Mouse (Mus musculus) kidney, postnatal 25 days (tissue): ENCODE measurements around the gene Morf4l2.
"Not testable (repeated sequence)": the region's sequence is repeated elsewhere in the genome, so short reads cannot be mapped to it uniquely, and the experiment has no call there.

Source experiments
- DNase-seq, 2 experiments: peaks; one replicate each; pipeline ENCODE4 v3.0.0; 2021; ENCODE audit warnings: mixed read lengths in 2 of 2

Gene Morf4l2

DNA sequence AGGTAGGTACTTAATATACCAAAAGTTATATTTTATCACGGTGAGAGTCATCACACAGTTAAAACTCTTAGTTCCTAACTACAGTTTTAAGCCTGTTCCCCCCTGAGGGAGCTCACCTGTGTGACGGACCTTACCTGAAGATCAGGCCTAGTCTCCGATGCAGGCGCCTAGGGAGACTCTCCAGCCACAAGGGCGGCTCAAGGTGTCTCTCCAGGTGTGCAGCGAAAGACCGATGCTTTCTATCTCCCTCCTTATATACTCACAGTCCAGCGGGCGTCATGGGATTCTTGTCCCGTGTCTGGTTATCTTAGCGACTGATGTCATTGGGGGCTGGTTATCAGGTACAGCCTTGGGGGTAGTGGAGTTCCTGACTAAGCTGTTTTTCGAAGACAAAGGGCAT is at the start of gene Morf4l2:
TSS of gene Morf4l2 (minus strand) at position 232 of the 400 bp plus-strand sequence.
- DNase-seq = no peak

DNA sequence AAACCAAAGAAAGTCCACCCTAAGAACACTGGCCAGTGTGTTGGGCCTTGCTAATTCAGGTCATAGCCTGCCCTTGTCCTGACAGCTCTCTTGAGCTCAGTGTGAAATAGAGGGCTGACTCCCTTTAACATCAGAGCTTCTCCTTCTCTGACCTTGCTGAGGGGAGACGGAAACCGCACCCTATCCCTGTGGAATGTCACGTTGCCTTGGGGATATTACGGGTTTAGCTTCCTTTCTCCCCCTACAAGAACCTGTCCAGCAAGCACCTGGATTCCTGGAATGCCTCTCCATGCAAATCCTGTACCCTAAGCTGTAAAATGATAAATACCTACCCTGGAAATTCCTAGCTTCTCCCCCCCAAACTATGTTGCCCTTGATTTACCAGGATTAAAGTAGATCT is 46.0 kb upstream of the Morf4l2 start:
- peak; percentile 2 to 37 for DNase-seq

DNA sequence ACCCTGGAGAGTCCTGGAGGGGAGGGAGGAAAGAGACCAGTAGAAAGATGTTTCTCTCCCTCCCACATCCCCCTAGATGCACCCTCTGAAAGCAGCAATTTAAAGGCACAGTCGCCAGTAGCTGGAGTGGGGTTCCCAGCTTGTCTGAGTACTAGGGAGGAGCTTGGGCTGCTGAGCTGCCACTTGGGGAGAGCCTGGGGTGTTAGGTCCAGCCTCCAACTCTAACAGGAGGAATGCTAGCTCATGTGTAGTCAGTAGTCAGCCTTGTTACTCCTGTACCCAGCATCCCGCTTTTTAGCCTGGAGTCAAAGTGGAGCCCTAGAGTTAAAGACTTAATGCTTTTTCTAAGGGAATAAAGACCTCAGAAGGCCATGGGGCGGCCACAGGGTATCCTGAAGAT is 36.6 kb upstream of the Morf4l2 start, which contains the start of gene Glra4:
TSS of gene Glra4 (minus strand) at position 101 of the 400 bp plus-strand sequence.
- no peak for DNase-seq

DNA sequence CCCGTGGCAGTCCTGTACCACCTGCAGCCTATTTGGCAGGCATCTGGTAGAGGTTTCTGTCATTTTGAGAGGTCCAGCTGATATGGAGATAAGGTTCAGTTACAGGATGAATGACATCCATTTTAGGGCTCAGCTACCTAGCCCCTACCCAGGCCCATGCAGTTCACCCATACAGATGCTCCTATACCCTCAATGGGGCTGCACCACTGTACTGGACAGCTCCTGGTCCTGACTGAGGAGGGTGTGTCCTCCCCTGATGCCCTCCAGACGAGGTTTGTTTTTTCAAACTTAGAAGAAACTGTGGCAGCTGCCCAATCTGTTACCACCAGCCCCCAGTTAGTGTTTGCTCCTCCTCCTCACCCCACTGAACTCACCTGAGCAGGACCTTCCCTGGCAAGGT is 35.8 kb upstream of the Morf4l2 start:
- no peak for DNase-seq

DNA sequence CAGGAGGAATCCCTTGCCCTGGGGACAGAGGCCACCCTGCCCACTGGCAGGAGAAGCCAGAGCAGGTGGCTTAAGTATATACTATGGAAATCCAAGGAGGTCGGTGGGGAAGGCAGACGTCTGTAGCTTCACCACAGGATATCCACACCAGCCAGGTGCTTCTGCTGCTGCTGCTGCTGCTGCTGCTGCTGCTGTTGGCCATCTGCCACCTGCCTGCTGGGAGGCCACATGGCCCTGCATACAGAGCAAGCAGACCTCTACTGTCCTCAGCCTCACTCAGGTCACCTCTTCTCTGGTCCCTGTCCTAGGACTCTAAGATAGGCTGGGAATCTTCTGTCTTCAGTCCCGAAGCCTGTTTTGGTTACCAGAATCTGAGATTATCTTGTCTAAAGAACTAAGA is 34.6 kb upstream of the Morf4l2 start:
- no peak for DNase-seq

DNA sequence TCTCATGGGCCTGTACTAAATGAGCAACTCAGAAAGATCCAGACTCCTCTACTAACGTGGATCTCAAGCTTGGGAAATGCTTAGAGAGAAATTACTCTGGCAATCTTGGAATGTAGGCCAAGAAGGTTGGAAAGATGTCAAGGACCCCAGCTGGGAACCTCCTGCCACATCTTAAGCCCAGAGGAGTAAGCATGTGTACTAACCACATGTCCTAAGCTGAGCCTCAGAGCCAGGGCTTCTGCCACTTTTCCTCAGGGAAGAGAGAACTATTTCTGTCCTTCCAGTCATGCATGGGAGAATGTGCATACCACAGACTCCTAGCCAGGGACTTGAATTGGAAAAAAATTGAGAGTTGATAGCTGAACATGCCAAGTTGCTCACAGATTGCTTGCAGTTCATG is 29.5 kb upstream of the Morf4l2 start:
- no peak for DNase-seq

DNA sequence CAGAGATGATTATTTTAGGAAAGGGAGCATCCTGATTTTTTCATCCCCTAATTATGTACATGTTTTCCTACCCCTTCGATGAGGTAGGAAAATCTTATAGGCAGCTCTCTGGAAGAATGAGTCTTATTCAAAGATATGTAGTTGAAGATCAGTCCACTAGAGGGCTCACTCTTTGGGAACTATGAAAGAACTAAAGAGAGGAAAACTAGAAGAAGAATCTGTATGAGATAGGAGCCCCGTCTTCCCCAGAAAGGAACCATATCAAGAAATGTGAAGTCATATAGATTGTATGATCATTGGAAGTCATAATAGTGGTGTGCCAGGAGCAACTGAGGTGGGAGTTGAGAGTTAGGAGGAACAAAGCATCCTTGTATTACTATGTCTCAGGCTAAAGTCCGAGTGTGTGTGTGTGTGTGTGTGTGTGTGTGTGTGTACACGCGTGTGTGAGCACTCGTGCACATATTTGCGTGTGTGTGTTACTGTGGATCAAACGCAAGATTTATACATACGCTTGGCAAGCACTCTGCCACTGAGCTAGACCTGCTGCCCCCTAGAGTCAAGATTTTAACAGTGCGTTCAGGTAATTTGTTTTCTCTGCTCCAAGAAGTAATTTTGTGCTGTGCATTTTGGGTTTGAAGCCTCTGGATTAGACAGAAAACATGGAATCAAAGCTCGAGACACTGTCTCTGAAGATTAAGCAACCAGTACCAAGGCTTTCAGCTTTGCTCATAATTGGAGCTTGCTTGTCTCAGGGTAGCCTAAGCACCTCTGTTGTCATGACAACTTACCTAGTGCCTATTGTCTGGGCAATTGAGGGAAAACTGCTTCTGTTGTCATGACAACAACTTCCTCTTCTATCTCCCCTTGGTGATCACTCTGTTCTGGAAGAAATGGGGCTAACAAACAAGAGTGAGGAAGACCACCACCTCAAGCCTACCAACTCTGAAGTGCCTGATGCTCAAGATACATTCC is 17.9 kb upstream of the Morf4l2 start:
- no peak for DNase-seq

GRCm38 (mm10) chrX:136755464-136755863 is 12.0 kb upstream of the Morf4l2 start:
- DNase-seq = no peak

- DNase-seq = no peak
Observed at GRCm38 (mm10) chrX:136749329-136749728, 5.8 kb upstream of the Morf4l2 start.

DNA sequence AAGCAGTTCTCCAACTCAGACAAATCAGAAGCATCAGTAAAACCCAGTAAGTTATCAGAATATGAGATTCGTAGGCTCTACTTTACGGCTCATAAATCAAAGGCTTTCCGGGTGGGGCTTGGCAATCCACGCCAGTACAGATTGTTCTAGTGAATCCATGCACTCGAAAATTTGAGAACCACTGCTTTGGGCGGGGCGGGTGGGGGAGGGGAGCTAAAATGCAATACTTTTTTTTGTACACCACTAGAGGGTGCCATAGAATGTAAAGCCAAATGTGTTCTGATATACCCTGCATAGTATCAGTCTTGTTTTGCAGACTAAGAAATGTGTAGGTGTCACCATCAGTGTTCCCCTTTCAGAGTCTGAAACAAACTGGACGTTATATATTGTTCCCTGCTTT is 1.2 kb upstream of the Morf4l2 start:
- DNase-seq = no peak

DNA sequence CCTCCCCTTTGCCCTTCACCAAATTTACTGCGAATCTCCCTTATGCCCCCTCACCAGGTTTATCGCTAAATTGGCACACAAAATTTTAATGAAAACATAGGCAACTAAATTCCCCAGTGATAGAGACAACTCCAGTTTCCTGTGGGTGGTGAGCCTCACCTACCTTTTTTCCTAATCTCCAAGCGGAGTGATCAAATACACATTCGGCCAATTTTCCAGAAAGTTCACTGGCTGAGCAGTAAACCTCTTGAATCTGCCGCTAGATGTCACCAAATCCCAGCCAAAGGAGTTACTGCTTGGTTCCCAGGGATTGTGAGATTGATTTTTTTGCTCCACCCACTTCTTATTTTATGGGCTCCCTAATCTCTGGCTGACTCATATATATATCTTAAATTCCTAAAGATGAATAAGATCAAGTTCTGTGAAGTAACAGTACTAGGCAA is 808 bp downstream of the Morf4l2 start:
- DNase-seq = peak; percentile 65 to 68

- DNase-seq = peak; percentile 5 to 37
Observed at GRCm38 (mm10) chrX:136742241-136742640, 1.2 kb downstream of the Morf4l2 start.

GRCm38 (mm10) chrX:136741651-136742201 is 1.8 kb downstream of the Morf4l2 start:
- peak; percentile 72 to 90 for DNase-seq

DNA sequence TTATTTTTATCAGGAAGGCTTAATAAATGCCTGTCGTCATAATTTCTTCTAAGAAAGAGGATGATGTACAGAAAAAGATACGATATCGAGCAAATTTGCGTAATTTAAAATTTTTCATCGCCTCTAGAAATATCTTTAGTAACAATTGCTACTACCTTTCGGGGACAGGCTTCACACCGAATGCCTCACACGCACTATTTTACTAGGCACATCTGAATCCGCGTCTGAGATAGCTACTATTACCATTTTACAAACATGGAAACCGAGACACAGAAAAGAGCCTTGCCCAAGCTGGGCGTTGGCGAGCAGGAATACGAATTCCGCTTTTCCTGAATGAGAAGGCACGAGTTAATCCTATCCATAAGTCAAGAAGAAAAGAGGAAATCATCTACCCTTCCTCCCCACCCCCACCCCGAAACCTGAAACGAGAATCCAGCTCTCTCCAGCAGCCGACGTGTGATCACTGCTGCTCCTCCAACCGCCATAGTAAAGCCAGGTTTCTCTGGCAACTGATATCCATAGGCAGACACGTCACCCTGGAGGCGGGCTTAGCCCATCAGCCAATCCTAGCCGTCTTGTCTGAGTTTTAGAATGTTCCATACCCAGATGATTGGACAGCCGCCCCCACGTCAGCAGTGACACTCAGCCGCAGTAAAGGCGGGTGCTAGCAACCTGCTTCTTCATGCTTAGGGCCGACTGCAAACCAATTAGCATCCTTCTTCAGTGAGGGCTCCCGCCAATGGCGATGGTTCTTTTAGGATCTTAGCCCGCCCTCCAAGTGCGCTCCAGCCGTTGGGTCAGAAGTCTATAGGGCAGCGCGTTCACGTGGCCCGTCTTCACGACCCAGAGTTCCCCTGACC is 2.5 kb downstream of the Morf4l2 start:
- peak; percentile 91 to 97 for DNase-seq

GRCm38 (mm10) chrX:136740087-136740790 is 3.3 kb downstream of the Morf4l2 start:
- DNase-seq = no peak

- no peak for DNase-seq
Observed at GRCm38 (mm10) chrX:136732016-136732415, 11.5 kb downstream of the Morf4l2 start.

DNA sequence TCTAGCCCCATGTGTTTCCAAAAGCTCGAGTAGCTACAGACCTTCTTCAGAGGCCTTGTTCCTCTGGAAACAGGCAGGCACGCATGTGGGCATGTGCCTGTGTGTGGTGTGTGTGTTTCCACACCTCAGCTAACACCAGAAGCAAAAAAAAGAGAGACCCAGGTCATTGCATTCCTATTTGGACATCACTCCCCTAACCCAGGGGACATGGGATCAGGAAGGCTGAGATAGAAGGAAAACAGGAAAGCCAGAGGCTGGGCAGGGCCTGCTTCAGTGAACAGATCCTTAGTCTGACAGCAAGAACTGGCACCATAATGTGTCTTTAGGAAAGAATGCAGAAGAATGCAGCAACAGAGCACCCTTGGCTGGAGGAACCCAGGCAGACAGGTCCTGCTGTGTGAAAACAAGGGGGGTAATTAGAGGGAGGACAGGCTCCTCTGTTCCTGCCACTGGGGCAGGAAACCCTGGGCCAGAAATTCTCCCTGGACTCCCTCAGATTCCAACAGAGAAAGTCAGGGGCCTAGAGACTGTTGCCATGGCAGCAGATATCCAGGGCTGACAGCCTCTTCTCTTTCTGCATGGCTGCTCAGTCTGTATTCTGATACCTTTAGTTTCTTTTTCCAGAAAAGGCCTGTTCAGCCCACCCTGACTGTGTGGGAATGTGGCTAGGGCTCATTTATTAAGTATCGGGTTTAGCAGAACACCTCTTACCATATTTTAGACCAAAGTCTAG is 28.6 kb downstream of the Morf4l2 start:
- not testable (repeated sequence) for DNase-seq

DNA sequence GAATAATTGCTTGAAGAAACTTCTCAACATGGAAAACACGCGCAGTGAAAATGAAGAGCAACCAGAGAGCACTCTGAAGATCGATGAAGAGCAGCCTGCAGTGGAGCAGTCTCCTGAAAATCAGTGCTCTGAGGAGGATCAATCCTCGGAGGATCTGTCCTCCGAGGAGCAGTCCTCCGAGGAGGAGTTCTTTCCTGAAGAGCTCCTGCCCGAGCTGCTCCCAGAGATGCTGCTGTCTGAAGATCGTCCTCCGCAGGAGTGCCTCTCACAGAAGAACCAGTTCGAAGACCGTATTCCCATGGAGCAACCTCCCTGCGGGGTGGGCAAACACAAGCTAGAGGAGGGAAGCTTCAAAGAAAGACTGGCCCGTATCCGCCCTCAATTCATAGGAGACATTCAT is 34.7 kb downstream of the Morf4l2 start:
- DNase-seq = no peak

- peak; percentile 20 to 59 for DNase-seq
Observed at GRCm38 (mm10) chrX:136708168-136708681, 35.3 kb downstream of the Morf4l2 start.

DNA sequence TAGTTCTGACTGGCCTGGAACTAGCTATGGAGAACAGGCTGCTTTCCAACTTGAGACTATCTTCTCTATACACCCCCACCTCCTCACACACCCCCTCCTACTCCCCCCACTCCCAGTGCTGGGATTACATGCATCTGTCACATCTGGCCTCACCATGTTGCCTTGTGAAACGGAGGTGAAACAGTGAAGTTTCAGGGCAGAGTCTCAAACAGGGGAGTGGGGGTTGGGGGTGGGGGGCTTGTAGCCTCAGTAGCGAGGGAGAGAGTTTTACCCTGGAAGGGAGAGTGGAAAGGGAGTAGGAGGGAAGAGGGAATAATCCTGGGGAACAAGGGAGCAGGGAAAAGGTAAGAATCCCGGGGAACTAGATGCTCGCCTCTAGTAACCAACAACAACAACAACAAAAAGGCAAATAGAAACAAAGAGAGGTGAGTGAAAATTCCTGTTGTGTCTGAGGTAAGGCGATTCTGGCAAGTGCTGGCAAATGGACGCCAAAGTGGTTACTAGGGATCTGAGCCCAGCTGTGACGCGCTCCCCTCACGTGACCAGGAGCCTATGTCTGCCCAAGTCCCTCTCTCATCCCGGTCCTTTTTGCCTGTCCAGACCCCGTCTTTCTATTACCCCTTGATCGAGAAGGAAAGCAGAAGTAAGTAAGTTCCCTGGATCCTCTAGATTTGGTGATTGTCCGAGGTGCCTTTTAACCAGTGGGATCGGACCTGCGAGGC is 35.9 kb downstream of the Morf4l2 start, which contains the start of gene Tceal1:
TSS of gene Tceal1 (plus strand) at position 537 of the 722 bp plus-strand sequence.
- DNase-seq = peak; percentile 76 to 80

GRCm38 (mm10) chrX:136693196-136693595 is 50.3 kb downstream of the Morf4l2 start:
- no peak for DNase-seq
